Mouse (Mus musculus) bone marrow, adult 2 months (tissue): Measurements from ENCODE around the gene Pold3.

Experiments
- CTCF ChIP-seq: fragments of 200-500 bp; IDR thresholded peaks from 2 replicates; pipeline ENCODE4 v1.5.1; 2011; ENCODE audit warnings: low read length, control low read depth; ENCODE audit not compliant: control insufficient read depth, insufficient read depth
- POLR2A ChIP-seq: fragments of 200-500 bp; IDR thresholded peaks from 2 replicates; pipeline ENCODE4 v1.6.1; 2011; ENCODE audit warnings: low read depth, mild to moderate bottlenecking, control low read depth, low read length, borderline replicate concordance; ENCODE audit not compliant: control insufficient read depth

DNA sequence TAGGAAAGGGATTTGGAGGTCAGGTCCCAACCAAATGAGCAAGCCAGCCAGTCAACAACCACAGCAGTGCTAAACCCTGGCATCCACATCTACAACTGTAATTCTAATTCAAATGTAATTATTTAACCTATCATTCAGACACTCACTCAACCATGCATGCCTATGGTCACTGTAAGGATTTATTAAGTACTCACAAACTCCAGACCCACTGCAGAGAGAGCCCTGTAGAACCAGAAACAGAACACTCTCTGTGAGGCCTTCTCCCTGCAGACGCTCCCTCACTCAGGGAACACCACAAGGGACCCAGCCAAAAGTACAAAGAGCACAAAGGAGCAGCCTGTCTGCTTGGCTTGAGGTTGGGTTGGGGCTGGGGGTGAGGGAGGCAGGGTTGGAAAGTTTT is 11.0 kb upstream of the Pold3 start:
- TF ChIP-seq CTCF (no peak), POLR2A (no peak)
